Mouse (Mus musculus): ENCODE measurements around the gene Sfta2.

- TF ChIP-seq CTCF (conservative IDR thresholded peaks at IDR 0.05; ENCODE audit: insufficient read depth, insufficient read length, low read depth, low read length) (no peak), POLR2A (IDR thresholded peaks at IDR 0.05; ENCODE audit: low read depth, low read length) (no peak)
These were observed 96.0 kb downstream of the Sfta2 start for GRCm38 (mm10) chr17:35697429-35697758.

Measured in kidney, adult 2 months (tissue).